Mouse (Mus musculus): ENCODE measurements around the gene Crnn.
A peak's percentile ranks its signal among the peaks of the same experiment; 100 is the strongest.

Crnn gene

DNA sequence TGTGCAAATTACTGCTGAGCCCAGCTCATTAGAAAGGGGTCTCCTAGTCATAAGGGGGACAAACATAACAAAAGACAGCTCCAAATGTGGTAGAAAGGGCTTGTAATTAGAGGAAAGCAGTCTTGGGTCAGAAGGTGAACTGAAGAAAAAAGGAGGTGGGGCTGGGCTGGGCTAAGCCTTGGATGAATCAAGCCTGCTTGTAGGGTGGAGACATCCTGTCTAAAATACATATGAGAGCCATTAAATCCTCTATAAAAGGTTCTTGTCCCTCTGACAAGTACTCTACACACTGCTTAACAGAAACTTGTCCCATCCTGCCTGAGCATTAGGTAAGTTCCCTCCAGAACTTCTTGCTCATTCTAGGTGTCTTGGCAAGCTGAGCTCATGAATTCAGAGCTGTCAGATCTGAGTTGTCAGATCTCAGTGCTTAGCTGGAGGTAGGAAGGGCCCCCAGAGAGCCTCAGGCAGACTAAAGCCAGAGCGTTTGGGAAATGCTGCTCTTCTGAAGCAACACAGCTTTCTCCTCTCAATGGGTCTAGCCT lies at the start of gene Crnn:
Gene Crnn, plus strand, starts transcription at position 278 of the 542 bp plus-strand sequence.
- DNase-seq (ENCODE audit: low spot score in 2 of 2), result no peak

DNA sequence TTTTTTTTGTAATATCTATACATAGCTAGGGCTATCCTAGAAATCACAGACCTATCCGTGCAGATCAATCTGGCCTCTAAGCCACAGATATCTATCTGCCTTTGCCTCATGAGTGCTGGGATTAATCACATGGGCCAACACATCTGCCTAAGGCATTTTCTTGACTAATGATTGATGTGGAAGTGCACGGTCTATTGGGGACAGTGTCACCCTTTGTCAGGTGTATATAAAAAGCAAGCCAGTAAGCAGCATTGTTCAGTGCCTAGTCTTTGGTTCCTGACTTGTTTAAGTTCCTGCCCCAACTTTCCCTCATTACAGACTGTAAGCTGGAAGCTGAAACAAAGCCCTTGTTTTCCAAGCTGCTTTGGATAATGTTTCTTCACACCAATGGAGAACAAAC lies 48.1 kb upstream of the Crnn start:
- DNase-seq (ENCODE audit: low spot score in 2 of 2), result no peak

DNA sequence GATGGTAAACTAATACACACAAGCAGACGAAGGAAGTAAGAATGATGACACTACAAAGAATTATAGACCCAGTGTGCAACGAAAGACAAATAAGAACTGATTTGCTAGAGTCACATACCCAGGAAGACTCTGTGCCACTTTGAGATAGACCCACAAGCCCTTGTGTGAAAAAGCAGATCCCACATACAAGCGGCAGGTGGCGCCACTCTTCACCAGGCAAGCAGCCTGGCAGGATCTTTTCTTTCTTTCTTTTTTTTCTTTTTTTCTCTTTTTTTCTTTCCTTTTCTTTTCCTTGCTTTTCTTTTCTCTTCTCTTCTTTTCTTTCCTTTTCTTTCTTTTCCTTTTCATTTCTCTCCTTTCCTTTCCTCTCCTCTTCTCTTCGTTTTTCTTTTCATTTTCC lies 32.9 kb upstream of the Crnn start:
- DNase-seq (ENCODE audit: low spot score in 2 of 2), result no peak

DNA sequence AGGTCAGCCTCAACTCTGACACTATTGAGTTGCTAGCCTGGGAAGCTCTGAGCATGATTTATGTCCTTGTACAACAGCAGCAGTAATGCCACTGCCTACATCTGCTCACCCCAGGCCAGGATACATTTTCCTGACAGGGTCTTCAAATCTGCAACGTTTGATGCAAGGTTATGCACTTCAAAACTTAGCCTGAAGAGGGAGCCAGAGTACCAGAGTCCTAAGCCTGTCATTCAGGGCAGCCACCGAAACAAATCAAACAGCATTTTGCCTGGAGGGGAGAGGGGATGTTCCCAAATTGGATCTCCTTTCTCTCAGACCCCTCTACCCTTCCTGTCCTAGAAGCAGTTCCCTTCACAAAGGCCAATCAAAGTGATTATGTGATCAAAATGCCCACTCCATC lies 30.1 kb upstream of the Crnn start:
- peak in 1 of 2 experiments; percentile 16 for DNase-seq (ENCODE audit: low spot score in 2 of 2)

DNA sequence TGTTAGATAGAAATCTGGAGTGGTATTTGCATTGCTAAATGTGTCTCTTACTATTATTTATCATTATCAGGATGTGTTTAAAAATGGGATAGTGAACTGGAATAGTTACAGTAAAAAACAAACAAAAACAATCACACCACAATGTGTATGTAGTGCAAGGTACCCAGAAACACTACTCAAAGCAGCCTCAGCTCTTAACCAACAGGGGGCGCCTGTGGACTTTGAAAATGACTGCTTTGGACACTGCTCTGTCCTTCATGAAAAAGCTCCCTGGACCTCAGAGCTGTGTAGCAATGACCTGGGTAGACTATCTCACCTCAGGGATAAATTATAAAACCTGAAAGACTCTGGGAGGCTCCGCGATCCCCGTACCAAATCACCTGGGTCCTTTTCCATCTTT lies 25.5 kb upstream of the Crnn start:
- DNase-seq (ENCODE audit: low spot score in 2 of 2), result no peak

DNA sequence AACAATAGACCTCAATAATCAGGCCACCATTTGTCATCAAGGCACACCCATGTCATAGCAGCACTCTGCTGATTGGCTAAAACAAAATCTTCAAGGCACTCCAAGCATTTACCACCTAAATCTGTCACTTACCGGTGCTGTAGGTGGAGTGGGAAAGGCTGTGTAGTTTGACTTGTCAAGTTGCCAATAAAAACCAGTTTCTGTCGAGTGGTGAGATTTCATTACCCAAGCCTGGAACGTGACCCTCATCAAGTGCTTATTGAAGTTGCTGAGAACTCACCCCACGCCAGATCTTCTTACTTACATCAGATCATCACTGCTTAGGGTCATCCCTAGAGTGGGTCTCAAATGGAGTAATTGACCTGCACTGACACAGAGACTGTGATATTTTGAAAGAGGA lies 16.5 kb upstream of the Crnn start:
- DNase-seq (ENCODE audit: low spot score in 2 of 2), result no peak

DNA sequence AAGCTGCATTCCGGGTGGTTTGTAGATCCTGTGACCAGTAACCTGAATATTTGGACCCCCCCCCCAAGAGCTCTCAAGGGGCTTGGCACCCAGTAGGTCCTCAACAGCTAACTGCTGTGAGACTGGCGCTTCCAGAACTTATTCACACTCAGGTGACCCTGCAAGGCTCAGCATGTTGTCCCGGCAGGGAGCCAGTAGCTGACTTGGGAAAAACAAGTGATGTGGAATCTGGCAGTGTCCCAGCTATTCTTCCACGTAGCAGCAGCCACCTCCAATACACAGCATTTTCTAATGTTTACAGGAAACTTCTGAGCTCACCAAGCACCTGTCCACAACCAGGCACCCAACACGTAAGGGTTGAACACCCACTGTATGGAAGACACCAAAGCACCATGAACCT lies 15.5 kb upstream of the Crnn start:
- no peak for DNase-seq (ENCODE audit: low spot score in 2 of 2)

DNA sequence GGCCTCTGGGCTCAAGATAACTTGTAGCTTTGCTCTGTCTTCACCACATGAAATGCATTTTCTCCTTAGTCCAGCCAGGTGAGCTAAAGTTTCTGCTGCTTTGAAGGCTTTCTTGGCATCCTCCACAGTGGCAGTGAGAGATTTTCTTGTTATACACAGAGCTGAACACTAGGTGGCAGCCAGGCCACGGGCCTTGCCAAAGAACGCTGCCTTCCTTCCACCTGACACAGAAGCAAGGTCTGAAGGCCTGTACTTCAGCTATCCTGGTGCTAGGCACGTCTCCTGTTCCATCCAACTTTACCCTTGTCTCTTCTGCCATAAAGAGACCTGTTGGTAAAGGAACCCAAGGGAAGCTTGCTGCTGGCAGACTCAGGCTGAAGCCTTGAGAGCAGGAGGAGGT lies 14.1 kb upstream of the Crnn start:
- peak; percentile 17 to 59 for DNase-seq (ENCODE audit: low spot score in 2 of 2)

DNA sequence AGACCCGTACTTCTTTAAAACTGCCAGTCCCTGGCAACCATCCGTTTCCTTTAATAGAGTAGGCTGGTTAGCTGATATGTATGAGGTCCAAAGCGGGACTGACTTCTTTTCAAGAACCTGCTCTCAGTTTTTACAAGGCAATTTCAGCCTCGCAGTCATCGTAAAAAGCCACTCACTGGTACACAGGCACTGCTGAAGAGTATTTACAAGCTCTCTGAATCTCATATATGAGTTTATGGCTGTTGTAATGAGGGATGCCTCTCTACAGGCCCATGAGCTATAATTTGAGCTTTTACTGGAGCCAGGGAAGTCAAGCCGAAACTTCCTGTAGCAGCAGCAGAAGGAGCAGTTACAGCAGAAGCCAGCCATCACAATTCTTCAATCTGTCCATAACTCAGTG lies 17.9 kb downstream of the Crnn start:
- no peak for DNase-seq (ENCODE audit: low spot score in 2 of 2)

DNA sequence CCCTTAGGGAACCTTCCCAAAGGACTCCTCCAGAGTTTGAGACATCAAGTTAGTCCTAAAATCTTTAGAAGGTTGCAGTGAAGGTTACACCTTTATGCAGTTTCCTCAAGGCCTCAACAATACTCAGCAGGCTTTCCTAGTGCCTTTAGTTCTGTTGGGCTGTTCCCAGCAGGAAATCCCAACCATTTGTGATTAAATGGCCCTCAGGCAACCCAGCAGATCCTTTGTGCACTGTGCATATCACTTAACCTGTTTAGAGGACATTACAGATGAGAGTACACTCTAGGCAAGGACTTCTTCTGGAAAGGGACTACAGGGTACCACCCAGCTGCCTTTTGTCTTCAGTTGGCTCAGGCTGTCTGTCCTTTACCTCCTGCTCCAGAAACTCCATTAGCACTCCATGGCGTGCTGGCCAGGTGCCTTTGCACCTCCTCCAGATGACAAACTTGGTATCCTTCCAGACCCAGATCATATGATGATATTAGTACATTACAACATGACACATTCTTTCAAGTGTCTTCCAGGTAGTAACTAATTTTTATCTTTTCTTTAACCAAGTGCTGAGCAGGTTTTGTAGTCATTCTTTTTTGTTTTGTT lies 18.5 kb downstream of the Crnn start:
- DNase-seq (ENCODE audit: low spot score in 2 of 2), result no peak

DNA sequence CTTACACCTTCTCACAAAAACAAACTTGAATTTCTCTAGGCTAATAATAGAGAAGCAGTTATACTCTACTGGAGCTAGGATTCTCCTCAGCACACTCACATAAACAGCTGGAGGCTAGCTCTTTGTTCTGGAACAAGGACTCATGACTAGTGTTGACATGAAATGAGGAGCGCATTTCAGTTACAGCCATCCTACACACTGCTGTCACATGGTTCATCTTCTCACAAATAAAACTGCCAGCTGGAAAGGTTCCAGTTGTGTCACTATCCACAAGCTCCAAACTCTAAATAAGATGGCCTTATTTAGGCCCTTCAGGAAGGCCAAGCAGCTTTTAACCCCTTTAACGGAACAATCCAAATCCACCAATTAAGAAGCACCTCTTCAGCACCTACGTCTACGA lies 36.3 kb downstream of the Crnn start:
- DNase-seq (ENCODE audit: low spot score in 2 of 2), result no peak

DNA sequence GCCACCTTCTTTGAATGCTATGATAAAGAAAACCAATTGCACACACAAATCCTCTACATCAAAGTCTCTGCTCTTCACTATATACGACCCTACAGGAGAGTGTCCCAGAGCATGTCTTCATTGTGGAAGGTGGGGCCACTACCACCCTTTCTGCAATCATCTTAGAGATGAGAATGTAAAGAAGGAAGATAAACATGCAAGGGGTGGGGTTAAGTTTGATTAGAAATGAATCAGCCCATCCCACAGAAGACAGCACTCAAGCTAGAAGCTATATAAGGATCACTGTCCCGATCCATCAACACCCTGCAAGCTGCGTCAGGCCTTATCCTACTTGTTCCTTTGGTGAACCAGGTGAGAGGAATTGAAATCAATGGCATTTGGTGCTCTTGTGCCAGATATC lies 52.4 kb downstream of the Crnn start, which contains the start of gene Flg2:
Gene Flg2, plus strand, starts transcription at position 301 of the 400 bp plus-strand sequence.
- DNase-seq (ENCODE audit: low spot score in 2 of 2), result no peak
